Mouse (Mus musculus): ENCODE data around the gene Creb3l1.

Creb3l1 gene

DNA sequence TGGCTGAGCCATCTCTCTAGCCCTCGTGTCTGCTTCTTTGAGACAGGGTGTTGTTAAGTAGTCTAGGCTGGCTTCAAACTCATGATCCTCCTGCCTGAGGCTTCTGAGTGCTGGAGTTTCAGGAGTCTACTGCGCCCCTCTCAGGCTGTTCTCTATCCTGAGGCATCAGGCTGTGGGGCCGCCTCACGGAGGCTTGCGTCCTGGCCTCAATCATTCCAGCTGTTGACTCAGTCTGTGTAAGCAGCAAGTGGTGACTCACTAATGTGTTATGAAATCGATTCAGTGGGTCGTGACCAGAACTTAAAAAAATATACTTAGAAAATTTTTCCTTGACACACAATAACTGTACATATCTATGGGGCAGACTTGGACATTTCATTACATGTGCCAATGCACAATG lies 19.7 kb downstream of the Creb3l1 start:
- no peak for DNase-seq (ENCODE audit: low spot score)

DNA sequence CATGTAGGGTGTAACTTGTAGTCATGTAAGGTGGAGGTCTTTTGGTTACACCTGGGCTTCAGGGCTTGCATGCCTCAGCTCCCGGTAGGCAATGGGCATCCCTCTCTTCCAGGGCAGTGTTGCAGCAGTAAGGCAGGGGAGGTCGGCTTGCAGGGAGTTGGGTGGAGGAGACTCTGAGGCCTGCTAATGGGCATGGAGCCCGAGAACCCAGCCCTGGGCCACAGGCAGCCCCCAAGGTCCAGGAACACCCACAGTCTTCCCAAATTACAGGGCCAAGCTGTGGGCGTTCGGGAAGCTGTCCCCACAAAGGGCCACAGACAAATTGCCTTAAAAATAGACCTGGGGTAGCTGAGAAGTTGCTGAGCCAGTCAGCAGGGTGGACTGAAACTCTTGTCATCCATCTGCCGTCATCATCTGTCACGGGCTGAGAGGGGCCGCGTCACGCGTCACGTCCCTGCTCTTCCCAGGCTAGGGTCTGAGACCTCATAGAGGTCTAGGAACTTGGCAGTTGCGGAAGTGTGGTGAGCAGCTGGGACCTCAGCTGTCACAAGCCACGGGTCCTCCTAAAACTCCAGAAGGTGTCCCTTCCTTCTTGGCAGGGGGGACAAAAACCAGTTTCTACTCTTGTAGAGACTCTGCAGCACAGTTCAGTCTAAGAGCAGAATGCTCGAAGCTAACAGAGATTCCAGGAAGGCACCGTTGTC lies 26.2 kb downstream of the Creb3l1 start:
- DNase-seq (ENCODE audit: low spot score): no peak

DNA sequence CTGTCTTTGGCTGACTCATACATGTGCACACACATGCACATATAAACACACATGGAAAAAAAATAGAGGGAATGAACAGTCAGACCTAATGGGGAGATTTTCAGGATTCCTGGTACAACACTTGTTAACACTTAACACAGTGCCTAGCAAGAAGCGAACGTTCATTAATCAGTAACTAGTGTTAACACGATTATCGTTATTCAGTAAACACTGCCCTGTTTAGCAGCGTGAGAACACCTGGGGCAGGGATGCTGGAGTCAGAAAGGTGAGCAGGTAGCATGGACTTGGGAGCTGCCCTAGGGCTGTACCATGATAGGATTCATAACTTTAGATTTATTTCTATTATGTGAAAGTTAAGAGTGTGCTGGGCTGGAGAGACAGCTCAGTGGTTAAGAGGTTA lies 28.3 kb downstream of the Creb3l1 start:
- DNase-seq (ENCODE audit: low spot score): no peak

DNA sequence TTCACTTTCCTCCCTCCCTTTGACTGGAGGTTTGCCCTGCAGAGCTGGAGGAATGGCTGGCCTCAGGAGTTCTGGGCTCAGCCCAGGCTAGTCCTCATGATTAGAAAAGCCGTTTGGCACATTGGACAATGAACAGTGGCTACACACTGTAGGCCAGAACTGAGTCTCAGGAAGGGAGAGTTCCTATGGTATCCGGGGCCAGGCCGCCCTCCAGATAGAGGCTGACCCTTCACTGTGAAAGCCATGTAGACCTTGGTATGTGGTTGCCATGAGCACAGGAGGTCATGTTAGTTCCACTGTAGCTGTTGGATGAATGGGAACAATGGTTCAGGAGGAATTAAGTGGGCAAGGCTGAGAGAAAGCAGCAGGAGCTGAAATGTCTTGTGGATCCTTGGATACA lies 30.9 kb downstream of the Creb3l1 start:
- no peak for DNase-seq (ENCODE audit: low spot score)

DNA sequence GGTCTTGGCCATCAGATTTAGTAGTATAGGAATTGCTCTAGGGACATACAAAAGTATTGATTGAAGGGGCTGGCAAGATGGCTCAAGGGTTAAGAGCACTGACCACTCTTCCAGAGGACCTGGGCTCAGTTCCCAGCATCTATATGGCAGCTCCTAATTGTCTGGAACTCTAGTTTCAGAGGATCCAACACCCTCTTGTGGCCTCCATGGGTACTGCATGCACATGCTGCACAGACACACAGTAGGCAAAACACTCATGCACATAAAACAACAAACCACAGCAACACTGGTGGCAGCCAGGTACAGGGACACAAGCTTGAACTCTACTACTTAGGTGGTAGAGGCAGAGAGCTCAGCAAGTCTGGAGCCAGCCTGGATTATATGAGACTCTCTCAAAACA lies 34.6 kb downstream of the Creb3l1 start:
- DNase-seq (ENCODE audit: low spot score): no peak

DNA sequence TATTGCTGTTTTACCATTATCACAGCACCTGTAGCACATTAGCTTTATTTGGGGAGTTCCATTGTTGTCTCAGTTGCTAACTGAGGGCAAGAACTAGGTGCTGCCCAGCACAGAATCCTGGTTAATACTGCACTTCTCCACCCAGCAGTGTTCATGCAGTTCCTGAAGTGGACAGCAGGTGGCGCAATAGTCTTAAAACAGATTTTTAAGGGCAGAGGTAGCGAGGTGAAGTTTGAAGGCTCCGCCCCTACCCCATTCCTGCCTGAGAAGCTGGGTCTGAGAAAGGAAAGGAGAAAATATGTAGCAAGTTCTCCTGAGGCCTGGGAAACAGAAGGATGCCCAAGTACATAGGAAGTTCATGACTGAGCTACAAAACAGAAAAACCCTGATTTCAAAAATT lies 36.8 kb downstream of the Creb3l1 start:
- DNase-seq (ENCODE audit: low spot score): peak; percentile 85

DNA sequence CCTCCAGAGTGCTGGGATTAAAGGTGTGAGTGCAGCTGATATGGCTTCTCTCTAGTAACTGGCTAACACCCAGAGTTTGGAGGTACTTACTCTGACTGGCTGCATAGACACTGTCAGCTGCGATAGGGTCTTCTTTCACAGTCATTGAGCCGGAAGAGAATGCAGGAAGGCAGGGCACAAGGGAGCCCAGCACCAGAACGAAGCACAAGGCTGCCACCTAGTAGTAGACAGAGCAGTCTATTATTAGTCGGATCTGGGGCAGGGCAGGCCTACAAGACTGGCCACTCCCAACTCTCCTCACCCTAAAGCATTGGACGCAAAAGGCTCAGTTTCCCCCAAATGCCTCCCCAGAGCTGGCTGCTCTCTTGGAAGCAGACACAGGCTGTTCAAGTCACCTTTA lies 38.2 kb downstream of the Creb3l1 start:
- DNase-seq (ENCODE audit: low spot score): peak; percentile 72

DNA sequence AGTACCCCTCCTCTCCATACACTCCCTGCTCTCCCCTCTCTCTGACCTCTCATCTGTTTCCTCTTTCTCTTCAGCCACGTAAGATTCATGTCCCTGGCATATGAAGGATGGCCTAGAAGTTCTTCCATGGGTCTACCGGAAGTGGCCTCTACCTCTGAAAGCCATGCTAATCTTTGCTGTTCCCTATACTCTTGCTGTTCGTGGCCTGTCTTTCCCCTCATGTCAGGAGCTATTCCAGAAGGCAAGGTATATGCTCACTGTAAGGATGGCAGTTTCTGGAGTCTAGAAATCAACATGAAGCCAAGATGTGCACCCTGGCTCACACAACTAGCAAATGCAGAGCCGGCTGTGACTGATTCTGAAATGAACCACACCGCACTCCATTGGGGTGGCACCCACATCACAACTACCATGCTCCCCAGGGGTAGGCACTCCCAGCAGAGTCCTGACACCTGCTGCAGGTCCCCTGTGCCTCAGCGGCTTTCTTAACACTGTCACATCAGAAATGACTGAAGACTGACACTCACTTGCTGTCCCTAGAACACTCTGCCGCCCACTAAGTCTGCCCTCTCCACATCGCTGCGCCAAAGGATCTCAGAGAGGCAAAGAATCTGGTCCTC lies 39.3 kb downstream of the Creb3l1 start:
- peak; percentile 45 for DNase-seq (ENCODE audit: low spot score)

DNA sequence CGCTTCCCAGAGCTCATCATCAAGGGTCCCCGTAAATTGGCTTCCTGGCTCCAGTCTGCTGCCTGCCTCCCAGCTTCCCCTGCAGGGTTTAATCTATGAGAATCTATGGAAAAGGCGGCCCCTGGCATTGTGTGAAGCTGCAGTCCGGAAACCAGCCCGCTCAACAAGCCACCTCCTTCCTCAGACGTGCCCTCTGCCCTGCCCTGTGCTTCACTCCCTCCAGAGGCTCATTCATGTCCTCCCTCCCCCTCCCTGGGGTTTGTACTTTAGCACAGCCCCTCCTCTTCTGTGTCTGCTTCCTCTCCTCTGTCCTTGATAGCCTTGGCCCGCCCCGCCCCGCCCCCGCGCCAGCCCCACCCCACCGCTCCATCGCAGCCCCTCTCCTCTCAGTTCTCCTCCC lies 39.9 kb downstream of the Creb3l1 start:
- peak; percentile 87 for DNase-seq (ENCODE audit: low spot score)

DNA sequence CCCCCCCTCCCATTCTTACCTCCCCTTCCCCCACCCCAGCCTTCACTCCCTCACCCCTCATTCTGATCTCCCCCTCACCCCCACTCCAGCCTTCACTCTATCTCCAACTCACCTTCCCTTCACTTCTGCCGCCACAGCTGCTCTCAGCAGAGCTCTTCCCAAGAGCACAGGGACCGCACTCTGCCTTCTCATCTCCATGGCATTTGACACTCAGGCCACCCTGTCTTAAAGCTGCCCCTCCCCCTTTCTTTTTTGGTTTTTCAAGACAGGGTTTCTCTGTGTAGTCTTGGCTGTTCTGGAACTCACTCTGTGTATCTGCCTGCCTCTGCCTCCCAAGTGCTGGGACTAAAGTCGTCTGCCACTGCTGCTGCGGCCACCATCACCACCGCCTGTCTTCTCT lies 43.5 kb downstream of the Creb3l1 start:
- no peak for DNase-seq (ENCODE audit: low spot score)

DNA sequence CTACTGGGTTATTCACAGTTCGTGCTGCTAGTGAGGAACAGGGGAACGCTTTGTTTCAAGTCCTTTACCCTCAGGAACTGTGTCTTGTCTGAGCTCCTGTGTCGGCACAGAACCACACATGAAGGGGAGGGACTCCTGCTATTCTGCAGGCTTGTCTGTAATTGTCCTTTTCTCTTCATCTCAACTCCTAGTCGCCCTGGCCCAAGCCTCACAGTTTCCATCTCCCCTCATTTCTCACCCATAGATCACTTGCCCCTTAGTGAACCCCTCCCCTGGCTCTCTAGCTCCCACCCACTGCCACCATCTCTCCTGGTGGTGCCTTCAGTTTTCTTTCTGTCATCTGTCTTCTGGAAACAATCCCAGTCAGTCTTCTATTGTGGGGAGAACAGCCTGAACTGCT lies 44.1 kb downstream of the Creb3l1 start:
- DNase-seq (ENCODE audit: low spot score): no peak

DNA sequence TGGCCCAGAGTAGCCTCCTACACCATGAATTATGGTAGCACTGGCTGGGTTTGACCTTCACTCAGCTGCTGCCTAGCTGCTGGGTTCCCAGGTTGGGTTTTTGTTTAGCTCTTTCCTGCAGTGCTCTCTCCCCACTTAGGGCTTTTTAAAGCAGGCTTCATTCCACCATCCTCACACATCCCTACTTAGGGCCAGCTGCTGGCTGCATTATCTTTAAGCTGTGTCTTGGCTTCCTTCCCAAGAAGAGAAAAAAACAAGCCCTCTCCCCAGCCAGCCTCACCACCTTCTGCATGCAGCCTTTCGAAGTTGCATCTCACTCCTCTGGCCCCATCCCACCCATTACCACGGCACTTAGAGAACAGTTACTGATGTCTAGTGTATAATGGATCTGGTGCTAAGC lies 45.8 kb downstream of the Creb3l1 start:
- DNase-seq (ENCODE audit: low spot score): peak; percentile 74

DNA sequence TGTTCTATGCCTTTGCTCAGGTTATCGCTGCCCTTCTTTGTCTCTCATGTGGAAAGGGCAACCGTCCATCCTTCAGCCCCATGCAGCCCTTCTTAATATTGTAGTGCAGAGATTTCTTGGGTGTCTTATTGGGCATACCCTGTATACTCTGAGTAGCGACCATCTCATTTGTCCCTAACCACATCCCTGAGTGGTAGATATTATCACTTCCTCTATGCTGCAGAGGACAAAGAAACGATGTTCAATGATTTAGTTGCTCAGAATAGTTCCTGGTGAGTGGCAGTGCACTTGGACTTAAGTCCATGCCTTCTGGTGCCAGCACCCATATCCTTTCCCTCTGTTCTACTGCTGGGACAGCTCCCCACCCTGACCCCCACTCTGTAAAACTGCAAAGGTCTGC lies 46.3 kb downstream of the Creb3l1 start:
- DNase-seq (ENCODE audit: low spot score): no peak

DNA sequence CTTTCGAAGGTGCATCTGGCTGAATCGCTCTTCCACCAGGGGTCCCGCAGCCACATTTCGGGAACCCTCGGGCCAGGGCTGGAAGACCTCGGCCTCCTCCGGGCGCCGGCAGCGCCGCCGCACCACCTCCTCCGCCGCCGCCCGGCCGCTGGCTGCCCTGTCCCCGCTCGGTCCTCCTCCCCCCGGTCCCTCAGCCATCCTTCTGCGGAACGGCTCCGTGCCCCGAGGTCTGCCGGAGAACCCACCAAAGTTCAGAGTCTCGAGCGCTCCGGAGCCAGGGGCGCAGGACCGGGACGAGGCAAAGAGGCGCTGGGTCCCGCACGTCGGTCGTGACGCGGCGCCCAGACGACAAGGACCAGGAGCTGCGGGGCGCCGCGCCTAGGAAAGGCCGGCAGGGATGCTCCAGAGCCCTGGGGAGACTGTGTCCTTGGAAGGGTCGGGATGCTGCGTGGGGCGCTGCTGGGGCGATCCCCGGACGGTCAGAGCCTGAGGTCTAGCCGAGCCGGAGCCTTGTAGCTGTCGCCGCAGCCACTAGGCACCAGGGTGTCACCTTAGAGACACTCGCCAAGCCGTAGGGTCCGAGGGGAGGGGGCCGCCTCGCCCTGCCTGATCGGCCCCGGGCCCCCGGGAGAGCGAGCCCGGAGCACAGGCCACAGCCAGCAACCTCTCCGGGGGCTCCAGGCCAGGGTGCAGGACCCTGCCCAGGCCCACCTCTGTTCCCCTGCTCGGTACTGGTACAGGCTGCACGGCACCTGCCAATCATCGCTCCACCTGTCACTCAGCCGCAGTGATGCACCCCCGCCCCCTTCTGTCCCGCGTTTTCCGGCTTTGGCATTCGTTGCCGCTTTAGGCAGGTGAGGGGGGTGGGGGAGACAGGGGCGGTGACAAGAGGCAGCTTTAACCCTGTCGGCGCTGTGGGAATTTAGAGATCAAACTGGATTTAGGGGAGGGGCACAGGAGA lies 48.4 kb downstream of the Creb3l1 start, which contains the start of gene Dgkz:
Gene Dgkz (minus strand): TSS at position 284 of the 961 bp plus-strand sequence.
- DNase-seq (ENCODE audit: low spot score): no peak

DNA sequence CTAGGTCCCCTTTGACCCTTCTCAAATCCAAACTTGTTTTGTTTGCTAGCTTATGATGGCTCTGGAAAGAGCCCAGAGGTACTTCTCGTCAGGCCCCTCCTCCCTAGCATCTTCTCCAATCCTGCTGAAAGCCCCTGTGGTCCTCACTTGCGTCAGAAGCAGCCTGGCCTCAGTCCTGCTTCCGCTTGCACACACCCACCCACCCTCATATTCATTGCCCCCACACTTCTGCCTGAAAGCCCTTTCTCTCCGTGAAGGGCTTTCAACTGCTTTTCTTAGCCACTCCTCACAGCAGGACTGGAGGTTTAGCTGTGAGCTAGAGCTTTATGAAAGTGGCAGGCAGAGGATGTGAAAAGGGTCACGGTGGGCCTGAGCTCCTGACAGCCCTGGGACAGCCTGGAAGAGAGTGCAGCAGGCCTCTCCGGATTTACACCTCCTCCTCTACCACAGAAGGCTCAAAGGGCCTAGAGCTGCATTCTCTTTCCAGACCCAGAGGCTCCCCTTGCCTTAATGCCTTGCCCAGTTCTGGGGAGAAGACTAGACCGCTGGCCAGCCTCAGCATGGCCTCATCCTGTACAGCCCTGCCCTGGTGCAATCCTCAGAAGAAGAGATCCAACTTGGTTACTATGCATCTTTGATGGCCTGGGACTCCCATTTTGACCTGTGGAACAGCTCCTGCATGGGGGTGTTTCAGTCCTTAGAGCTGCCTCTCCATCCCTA lies 50.7 kb downstream of the Creb3l1 start:
- no peak for DNase-seq (ENCODE audit: low spot score)

DNA sequence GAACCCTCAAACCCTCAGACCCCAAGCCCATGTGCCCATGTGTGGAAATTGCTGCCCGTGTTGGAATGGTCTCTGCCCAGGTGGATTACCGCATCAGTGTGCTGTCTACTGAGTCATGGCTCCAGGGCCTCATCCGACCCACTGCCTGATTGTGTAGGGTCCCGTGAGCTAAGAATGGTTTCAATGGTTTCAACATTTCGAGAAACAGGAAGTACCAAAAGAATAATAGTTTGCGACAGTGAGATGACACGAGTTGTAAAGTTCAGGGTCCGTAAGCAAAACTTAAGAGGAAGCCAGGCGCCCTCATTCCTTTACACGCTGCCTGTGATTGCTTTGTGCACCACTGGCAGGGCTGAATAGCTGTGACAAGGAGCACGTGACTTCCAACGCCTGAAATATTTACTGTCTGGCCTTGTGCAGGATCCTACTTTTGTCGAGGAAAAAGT lies 52.2 kb downstream of the Creb3l1 start:
- DNase-seq (ENCODE audit: low spot score): no peak

DNA sequence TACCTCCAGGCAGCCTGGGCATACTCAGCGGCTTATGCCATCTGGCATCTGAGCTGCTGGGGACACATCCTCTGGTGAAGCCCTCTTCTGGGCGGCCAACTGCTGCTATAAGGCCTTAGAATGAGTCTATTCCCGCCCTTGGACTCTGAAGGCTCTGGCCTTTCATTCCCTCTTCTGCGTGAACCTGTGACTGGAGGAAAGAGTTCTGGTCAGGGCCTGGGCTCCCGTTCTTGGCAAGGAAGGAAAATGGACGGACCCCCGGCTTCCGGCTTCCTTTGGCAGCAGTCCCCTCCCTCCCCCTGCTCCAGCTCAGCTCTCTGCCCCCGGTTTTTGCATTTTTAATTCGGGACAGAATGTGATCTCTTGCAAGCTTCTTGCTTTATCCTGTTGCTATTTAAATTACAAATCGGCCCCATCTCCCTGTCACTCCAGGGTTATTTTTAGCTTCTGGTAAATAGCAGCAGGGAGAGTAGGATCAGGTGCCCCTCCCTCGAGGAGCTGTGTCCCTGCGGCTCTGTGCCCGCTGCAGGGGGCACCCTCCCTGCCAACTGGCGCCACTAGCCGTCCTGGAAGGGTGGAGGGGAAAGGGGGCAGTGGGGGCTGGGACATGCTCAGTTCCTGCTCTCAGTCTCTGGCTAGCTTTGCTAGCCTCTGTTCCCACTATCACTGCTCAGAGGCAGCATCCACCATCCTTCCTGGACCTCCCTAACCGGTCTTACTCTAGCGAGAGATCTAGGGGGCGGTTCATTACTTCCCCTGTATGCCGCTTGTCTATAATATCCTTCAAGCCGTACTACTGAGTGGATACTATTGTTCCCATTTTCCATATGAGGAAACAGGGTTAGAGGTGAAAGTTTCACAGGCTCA lies 52.8 kb downstream of the Creb3l1 start:
- peak; percentile 26 for DNase-seq (ENCODE audit: low spot score)

DNA sequence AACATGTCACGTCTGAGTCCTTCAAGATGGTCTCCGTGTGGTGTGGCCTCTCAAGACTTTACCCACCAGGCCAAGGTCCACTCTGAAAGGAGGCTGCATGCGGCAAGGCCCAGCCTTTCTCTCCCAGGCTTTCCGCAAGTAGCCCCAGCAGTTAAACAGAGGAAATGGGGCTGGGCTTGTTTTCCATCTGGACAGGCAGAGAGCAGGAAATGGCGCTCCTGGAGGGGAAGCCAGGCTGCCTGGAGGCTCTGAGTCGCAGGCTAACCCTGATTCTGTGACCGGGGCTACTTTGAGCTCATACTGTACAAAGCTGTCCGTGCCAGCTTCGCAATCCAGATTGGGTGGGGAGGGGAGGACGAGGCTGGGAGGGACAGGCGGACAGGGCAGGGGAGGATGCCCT lies 56.3 kb downstream of the Creb3l1 start:
- DNase-seq (ENCODE audit: low spot score): no peak

DNA sequence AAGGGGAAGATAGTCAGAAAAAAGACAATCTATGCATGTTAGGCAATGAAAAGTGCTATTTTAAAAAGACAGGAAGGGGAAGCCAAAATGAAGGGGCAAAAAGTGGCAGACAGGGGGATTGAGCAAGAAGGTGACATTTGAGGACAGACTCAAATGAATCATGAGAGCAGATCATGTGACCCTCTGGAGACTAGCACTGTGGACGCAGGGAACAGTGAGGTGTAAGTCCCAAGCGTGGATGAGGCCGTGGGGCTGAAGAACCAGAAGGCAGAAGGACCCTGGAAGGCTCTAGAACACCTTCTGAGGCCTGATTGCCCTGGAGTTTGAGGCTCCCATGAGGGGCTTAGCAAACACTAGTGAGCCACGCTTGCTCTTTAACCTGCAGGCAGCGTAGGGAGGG lies 57.9 kb downstream of the Creb3l1 start:
- no peak for DNase-seq (ENCODE audit: low spot score)

DNA sequence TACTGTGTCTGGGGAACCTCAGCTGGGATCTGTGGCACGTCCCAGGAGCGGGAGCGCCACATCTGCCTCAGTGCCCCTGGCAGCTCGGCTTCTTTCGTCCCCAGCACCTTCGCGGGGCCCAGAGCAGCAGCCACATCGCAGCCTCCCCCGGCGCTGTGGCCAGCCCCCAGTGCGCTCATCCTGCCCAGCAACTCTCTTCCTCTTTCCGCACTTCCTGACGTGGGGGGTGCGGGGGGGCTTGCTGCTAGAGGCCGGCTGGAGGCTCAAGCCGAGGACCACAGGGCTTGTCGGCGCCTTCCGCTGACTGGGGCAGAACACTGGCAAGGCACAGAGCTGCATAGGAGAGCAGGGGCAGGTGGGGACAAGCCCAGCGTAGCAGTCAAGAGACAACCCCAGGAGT lies 58.9 kb downstream of the Creb3l1 start:
- no peak for DNase-seq (ENCODE audit: low spot score)

DNA sequence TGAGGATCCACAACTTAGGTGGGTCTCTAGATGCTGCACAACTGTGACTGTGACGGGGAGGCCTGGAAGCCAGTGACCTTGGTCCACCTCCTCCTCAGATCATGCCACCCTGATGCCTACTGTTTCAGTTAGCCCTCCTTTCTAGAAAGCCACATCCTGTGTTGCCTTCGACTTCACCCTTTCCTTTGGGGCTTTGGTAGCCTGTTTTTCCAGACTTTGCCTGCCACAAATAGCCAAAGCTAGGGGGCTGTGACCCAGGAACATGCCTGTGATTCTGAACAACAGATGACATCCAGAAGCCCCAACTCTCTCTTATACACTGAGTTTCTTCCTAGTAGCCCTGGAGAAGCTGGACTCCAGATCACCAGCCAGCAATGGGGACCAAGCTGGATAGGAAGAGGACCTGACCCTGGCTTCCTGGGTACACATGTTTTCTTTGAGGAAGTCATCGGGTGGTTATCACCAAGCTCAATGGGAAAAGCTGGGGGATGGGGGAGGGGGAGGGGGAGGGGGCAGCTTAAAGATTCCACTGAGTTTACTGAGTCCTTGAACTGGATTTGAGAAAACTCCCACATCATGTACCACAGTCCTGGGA lies 59.6 kb downstream of the Creb3l1 start:
- DNase-seq (ENCODE audit: low spot score): no peak
